Mouse (Mus musculus): ENCODE measurements around the gene Cox14. TPM values are rescaled to one million over a fixed set of nuclear protein-coding genes. Genes with fewer than 3 reads are reported as not detected.

Gene Cox14
- 227 and 284 TPM in 2 replicates for polyA plus RNA-seq (2012; rRNA removed)

DNA sequence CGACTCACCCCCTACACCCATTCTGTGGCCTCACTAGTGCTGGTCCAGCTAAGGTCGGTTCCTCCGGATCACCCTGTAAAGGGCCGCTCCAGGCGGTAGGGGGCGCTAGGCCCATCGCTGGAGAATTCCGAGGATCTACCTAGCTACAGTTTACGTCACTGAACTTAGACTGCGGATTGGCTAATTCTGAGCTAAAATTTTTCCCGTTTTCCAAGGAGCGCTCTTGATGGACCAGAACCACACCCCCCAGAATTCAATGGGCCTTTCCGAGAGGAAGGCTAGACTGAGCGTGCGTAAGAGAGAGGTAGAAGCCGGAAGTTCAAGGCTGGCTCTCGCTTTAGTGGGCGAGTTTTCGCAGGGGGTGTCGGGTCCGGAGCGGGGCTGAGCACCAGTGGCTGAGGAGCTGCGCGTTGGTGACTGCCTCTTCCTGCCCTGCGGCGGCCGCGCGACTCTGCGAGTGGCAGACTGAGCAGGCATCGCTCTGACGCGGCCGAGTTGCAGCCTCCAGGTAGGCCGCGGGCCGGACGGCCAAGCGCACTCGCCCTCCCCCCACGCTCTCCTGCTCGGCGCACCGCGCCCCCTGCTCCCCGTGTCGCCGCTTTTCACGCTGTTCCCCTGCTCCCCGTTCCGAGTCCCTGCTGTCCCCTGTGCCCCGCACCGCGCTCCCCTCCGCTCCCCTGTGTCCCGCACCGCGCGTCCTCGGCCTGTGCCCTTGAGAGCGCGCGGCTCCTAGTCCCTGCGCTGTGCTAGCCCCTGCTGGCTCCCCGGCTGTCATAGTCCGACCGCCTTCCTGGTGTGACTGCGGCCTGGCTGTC lies at the start of gene Cox14:
Gene Cox14, plus strand, starts transcription at position 278 of the 815 bp plus-strand sequence.
- H3K4me3 ChIP-seq (ENCODE audit: control insufficient read depth, insufficient read depth, low read length), result peak within 1 kb of the TSS; percentile 66
- no peaks in the 10 kb centered on the region for H3K36me3 ChIP-seq (ENCODE audit: control insufficient read depth, insufficient read depth, low read length)
- peaks cover 10% of the 10 kb centered on the region for H3K4me1 ChIP-seq (replicated peaks; ENCODE audit: control insufficient read depth, insufficient read depth, low read length)
- peak; percentile 89 for DNase-seq
- WGBS, result under 1% methylated on average over 68 of the region's 68 CpGs
- H3K27me3 ChIP-seq (ENCODE audit: control insufficient read depth, insufficient read depth, low read length), result no peaks in the 10 kb centered on the region
- H3K27ac ChIP-seq (ENCODE audit: control insufficient read depth, insufficient read depth, low read length), result peak within 1 kb of the TSS; percentile 1
- TF ChIP-seq CTCF (IDR thresholded peaks at IDR 0.05; ENCODE audit: borderline replicate concordance, control insufficient read depth, extremely low read depth, insufficient read depth, low read length, poor library complexity), result peak; percentile 91
- TF ChIP-seq POLR2A (IDR thresholded peaks at IDR 0.05; ENCODE audit: control insufficient read depth, extremely low read depth, insufficient read depth, low read length, poor library complexity), result peak; percentile 49; the same call in 1 of the 2 replicates

DNA sequence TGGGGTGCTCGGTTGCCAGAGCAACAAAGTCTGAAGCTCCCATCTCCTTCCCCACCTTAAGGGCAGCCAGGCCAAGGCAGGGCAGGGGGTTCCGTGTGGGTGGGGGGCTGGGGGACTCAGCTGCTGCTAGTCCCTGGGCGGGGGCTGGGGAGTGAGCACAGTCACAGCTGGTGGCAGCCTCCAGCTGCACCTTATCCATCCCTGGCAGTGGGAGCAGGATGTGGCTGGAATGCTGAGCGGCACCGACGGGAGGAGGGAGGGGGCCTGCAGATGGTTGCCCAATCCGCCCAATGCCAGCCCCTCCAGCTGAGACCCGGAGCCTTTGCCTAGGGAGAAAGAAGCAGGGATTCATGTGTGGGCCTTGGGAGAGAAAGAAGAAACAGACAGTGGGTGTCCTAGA lies 48.3 kb upstream of the Cox14 start:
- TF ChIP-seq CTCF (IDR thresholded peaks at IDR 0.05; ENCODE audit: borderline replicate concordance, control insufficient read depth, extremely low read depth, insufficient read depth, low read length, poor library complexity), result no peak
- TF ChIP-seq POLR2A (IDR thresholded peaks at IDR 0.05; ENCODE audit: control insufficient read depth, extremely low read depth, insufficient read depth, low read length, poor library complexity), result no peak
- Histone ChIP-seq H3K4me3 (ENCODE audit: control insufficient read depth, insufficient read depth, low read length) (no peak overlapping the region), H3K27ac (ENCODE audit: control insufficient read depth, insufficient read depth, low read length) (no peak overlapping the region), H3K36me3 (ENCODE audit: control insufficient read depth, insufficient read depth, low read length) (no peaks in the 10 kb centered on the region), H3K27me3 (ENCODE audit: control insufficient read depth, insufficient read depth, low read length) (no peaks in the 10 kb centered on the region; the same call in 1 of the 2 replicates), H3K4me1 (replicated peaks; ENCODE audit: control insufficient read depth, insufficient read depth, low read length) (no peaks in the 10 kb centered on the region)
- DNase-seq, result no peak
- WGBS, result 90% methylated on average over 8 of the region's 8 CpGs

DNA sequence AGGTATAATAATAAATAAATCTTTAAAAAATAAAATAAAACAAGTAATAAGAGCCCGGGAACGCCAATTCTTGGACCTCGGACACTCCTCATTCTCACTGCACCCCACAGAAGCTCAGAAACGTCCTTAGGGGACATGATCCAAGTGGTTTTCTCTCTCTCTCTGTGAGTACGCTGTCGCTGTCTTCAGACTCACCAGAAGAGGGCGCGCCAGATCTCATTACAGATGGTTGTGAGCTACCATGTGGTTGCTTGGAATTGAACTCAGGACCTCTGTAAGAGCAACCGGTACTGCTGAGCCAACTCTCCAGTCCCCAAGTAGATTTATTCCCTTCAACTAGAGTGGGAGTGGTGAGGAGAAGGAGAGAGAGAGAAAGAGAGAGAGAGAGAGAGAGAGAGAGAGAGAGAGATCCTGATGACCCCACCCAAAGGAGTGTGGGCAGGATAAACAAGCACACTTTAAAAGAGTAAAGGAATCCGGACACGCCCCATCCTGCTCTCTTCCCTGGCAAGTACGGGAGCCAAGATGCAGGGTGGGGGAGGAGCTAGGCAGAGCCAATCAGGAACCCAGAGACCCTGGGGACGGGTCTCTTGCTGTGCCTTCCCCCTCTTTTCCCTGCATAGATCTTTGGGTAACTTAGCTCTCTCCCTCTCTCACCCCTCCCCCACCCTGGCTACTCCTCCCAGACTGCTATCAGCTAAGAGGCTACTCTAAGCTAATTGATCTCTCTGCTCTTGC lies 47.2 kb upstream of the Cox14 start:
- Histone ChIP-seq H3K27me3 (ENCODE audit: control insufficient read depth, insufficient read depth, low read length) (no peaks in the 10 kb centered on the region; the same call in 1 of the 2 replicates), H3K4me3 (ENCODE audit: control insufficient read depth, insufficient read depth, low read length) (no peak overlapping the region), H3K36me3 (ENCODE audit: control insufficient read depth, insufficient read depth, low read length) (no peaks in the 10 kb centered on the region), H3K27ac (ENCODE audit: control insufficient read depth, insufficient read depth, low read length) (no peak overlapping the region), H3K4me1 (replicated peaks; ENCODE audit: control insufficient read depth, insufficient read depth, low read length) (no peaks in the 10 kb centered on the region)
- WGBS, result 32% methylated on average over 13 of the region's 13 CpGs
- DNase-seq, result peak; percentile 51
- TF ChIP-seq POLR2A (IDR thresholded peaks at IDR 0.05; ENCODE audit: control insufficient read depth, extremely low read depth, insufficient read depth, low read length, poor library complexity) (no peak), CTCF (IDR thresholded peaks at IDR 0.05; ENCODE audit: borderline replicate concordance, control insufficient read depth, extremely low read depth, insufficient read depth, low read length, poor library complexity) (no peak)

DNA sequence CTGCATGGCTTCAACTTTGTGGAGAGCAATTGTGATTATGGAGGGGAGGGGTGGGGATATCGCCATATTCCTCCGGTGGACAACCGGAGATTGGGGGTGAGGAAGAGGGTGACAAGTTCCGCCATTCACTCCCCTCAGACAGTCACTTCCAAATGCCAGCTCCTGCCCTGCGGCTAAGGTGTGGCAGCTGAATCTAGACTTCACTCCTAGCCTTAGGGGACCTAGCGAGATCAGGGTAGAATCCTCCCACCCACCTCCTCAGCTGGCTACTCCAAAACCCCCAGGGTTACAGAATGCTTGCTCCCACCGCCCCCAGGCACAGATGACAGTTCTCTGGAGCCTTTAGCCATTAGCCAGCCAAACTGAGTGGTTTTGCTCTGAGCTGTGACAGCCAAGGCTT lies 46.4 kb upstream of the Cox14 start:
- no peaks in the 10 kb centered on the region for H3K36me3 ChIP-seq (ENCODE audit: control insufficient read depth, insufficient read depth, low read length)
- no peak for DNase-seq
- no peak overlapping the region for H3K27ac ChIP-seq (ENCODE audit: control insufficient read depth, insufficient read depth, low read length)
- no peak overlapping the region for H3K4me3 ChIP-seq (ENCODE audit: control insufficient read depth, insufficient read depth, low read length)
- WGBS, result 88% methylated on average over 7 of the region's 7 CpGs
- no peaks in the 10 kb centered on the region for H3K27me3 ChIP-seq (ENCODE audit: control insufficient read depth, insufficient read depth, low read length)
- H3K4me1 ChIP-seq (replicated peaks; ENCODE audit: control insufficient read depth, insufficient read depth, low read length), result no peaks in the 10 kb centered on the region
- no peak for TF ChIP-seq CTCF (IDR thresholded peaks at IDR 0.05; ENCODE audit: borderline replicate concordance, control insufficient read depth, extremely low read depth, insufficient read depth, low read length, poor library complexity)

DNA sequence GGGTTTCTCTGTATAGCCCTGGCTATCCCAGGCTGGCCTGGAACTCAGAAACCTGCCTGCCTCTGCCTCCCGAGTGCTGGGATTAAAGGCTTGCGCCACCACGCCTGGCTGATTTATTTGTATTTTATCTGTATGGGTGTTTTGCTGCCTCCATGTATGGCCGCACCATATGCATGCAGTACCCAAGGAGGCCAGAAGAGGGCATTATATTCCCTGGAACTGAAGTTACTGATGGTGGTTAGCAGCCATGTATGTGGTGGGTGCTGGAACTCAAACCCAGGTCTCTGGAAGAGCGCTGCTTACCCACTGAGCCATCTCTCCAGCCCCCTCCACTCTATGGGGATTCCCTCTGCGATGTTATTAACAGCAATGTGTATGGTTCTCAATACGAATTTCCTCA lies 42.5 kb upstream of the Cox14 start:
- Histone ChIP-seq H3K27me3 (ENCODE audit: control insufficient read depth, insufficient read depth, low read length) (no peaks in the 10 kb centered on the region), H3K36me3 (ENCODE audit: control insufficient read depth, insufficient read depth, low read length) (no peaks in the 10 kb centered on the region), H3K4me3 (ENCODE audit: control insufficient read depth, insufficient read depth, low read length) (no peak overlapping the region), H3K27ac (ENCODE audit: control insufficient read depth, insufficient read depth, low read length) (no peak overlapping the region), H3K4me1 (replicated peaks; ENCODE audit: control insufficient read depth, insufficient read depth, low read length) (no peaks in the 10 kb centered on the region)
- TF ChIP-seq CTCF (IDR thresholded peaks at IDR 0.05; ENCODE audit: borderline replicate concordance, control insufficient read depth, extremely low read depth, insufficient read depth, low read length, poor library complexity), result no peak
- TF ChIP-seq POLR2A (IDR thresholded peaks at IDR 0.05; ENCODE audit: control insufficient read depth, extremely low read depth, insufficient read depth, low read length, poor library complexity), result no peak
- 94% methylated on average over 7 of the region's 7 CpGs for WGBS
- peak; percentile 32 for DNase-seq

DNA sequence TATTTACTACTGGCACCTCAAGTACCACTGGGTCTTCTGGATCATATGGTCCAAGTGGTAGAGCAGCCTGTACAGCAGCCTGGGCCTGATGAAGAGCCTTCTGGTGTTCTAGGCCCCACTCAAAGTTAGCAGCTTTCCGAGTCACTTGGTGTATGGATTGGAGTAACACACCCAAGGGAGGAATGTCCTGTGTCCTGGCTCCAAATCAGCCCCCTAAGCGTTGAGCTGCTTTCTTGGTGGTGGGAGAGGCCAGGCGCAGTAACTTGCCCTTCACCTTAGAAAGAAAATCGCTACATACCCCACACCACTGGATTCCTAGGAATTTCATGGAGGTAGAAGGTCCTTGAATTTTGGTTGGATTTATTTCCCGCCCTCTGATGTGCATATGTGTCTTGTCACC lies 41.3 kb upstream of the Cox14 start:
- Histone ChIP-seq H3K4me3 (ENCODE audit: control insufficient read depth, insufficient read depth, low read length) (no peak overlapping the region), H3K27me3 (ENCODE audit: control insufficient read depth, insufficient read depth, low read length) (no peaks in the 10 kb centered on the region)

More for the DNA sequence above, 41.3 kb upstream of the Cox14 start:
- WGBS, result 97% methylated on average over 5 of the region's 5 CpGs
- Histone ChIP-seq H3K4me1 (replicated peaks; ENCODE audit: control insufficient read depth, insufficient read depth, low read length) (no peaks in the 10 kb centered on the region), H3K27ac (ENCODE audit: control insufficient read depth, insufficient read depth, low read length) (no peak overlapping the region), H3K36me3 (ENCODE audit: control insufficient read depth, insufficient read depth, low read length) (no peaks in the 10 kb centered on the region)
- TF ChIP-seq CTCF (IDR thresholded peaks at IDR 0.05; ENCODE audit: borderline replicate concordance, control insufficient read depth, extremely low read depth, insufficient read depth, low read length, poor library complexity) (no peak), POLR2A (IDR thresholded peaks at IDR 0.05; ENCODE audit: control insufficient read depth, extremely low read depth, insufficient read depth, low read length, poor library complexity) (no peak)
- no peak for DNase-seq

All from thymus, adult 2 months (tissue).